Mouse (Mus musculus): Measurements from ENCODE around the gene Hhipl2.

GRCm38 (mm10) chr1:183378321-183378941 lies 39.6 kb upstream of the Hhipl2 start:
- TF ChIP-seq CTCF (IDR thresholded peaks at IDR 0.05; ENCODE audit: low read depth) (no peak), EP300 (IDR thresholded peaks at IDR 0.05; ENCODE audit: low read depth) (no peak)
